Mouse (Mus musculus) thymus, postnatal 10 days (tissue): ENCODE data around the gene Galnt15.
A peak's percentile ranks its signal among the peaks of the same experiment; 100 is the strongest.

Experiments
- DNase-seq, 2 experiments: peaks; one replicate each; pipeline ENCODE4 v3.0.0; 2021; ENCODE audit warnings: low spot score in 2 of 2

Galnt15 gene

DNA sequence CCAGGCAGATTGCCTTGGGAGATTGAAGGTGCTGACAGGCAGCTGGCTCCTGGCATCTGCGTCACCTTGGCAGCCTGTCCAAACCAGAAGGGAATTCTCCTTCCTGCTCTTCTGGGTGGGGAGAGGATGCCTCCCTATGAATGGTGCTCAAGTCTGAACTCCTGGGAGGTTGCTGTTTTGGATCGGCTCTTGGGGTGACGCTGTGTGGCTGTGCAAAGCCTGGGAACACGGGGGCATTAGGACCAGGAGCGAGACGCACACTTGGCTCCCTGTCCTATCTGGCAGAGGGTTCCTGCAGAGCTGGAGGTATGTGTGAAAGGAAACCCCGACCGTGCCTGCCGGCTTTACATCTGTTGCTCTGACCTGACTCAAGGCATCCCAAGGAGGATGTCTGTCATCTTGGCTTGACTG, at the start of gene Galnt15:
TSS of gene Galnt15 (plus strand) at position 309 of the 411 bp plus-strand sequence.
- no peak for DNase-seq

DNA sequence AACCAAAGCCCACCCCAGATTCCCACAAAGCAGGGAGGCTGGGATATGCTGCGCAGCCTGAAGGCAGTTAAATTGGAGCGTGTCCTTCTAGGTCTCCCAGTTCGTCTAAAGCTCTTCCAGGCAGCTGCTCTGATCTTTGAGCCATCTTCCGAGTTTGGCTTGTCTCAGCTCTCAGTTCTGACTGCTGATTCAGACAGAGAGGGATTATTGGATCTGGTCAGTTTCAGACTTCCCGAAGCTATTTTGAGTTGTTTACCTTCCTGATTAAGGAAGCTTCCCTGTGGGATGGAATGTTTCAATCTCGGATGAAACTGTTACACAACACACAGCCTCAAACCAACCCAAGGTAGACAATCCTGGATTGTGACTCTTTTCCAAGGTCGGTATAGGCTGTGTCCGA, 34.8 kb upstream of the Galnt15 start:
- DNase-seq = no peak

DNA sequence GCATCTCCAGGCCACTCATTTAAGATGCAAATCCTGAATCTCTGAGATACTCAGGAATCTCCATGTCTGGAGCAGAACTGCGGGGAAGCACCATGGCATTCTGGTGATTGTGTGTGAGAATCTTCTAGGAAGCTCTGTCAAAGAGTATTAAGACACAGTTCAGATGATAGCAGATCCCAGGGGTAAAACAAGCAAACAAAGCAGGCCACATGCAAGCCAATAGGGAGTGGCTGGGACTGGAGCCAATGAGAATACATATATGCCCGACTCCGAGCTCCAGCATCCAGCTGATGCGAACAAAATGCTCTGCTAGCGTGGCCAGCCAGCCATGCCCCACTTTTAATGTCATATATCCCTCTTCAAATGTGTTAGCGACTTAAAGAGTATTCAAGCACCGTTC, 27.8 kb upstream of the Galnt15 start:
- no peak for DNase-seq

DNA sequence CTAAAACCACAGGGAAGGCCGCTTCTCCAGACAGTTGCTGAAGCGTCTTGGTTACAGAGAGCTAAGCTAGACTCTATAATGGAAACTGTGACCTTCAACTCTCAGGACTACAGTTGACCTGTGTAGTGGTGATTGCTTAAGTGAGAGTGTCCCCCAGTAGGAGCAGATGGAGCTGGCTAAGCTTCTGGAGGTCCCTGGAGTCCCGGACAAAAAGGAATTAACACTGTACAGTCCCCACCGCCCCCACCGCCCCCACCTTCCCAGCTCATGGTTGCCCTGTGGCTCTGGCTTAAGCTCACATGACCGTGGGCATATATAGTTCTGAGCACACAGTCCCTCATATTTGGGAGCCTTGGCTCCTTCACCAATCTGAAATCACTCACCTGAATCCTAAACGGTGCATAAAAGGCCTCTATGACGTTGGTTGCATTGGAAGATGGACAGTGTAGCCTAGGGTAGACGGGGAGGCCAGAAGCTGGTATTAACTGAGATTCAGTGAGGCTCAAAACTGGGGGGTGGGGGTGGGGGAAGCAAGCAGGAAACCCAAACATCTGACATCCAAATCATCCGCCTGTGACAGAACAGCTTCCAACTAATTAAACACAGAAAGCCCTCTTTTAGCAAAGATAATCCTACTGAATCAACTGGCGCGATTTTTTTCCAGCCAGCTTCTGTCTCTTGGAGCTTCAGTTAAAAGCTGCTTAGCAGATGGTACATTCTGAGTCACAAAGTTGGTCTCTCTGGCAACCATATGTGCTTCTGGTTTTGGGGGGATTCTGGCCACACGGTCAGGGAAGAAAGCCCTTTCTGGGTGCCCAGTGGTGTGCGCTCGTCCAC, 26.1 kb upstream of the Galnt15 start:
- DNase-seq = no peak

DNA sequence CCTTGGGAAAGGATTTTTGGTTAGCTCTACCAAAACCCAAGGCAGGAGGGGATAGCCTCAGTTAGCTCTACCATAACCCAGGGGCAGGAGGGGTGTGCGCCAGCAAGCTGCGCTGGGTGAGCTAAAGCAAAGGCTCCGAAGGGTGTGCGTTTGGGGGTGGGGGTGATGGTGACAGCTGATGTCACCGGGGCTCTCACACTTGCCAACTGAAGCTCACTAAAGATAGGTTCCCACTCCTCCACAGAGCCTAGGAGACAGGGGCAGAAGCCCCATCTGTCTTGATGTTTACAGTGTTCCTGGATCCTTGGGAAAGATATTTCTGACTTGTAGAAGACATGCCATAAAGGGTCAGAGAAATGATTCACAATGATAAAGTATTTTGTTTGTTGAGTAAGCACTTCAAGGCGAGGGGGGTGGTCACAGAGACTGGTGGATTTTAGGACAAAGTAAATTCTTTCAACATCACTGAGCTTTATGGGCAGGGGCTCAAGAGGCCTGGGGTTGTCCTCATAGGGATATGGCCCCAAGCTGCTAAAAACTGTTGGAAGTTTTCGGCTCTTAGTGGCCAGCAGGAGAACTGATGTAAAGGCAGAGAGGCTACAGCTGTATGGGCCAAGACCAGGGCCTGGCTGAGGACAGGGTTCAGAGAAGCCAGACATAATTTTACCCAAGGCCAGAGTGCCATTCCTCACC, 24.7 kb upstream of the Galnt15 start:
- no peak for DNase-seq

DNA sequence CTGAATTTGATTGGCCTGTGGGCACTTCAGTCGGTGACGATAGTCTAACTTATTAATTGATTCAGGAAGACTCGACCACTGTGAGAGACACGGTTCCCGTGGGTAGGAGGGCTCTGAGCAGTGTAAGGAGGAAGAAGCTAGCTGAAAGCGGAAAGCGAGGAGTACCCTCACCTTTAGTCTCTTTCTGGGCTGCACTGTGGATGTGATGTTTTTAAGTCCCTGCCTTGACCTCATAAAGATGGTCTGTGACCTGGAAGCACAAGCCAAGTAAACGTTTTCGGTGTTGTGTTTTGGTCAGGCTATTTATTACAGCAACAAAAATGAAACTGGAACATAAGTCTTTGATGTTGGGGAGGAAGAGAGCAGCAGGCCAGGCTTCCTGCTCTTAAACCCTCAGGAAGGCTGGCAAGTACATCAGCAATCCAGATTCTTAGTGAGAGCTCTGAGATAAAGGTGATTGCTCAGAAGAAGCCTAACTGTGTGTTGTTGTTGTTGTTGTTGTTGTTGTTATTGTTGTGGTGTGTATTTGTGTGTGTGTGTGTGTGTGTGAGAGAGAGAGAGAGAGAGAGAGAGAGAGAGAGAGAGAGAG, 23.0 kb upstream of the Galnt15 start:
- DNase-seq = no peak

DNA sequence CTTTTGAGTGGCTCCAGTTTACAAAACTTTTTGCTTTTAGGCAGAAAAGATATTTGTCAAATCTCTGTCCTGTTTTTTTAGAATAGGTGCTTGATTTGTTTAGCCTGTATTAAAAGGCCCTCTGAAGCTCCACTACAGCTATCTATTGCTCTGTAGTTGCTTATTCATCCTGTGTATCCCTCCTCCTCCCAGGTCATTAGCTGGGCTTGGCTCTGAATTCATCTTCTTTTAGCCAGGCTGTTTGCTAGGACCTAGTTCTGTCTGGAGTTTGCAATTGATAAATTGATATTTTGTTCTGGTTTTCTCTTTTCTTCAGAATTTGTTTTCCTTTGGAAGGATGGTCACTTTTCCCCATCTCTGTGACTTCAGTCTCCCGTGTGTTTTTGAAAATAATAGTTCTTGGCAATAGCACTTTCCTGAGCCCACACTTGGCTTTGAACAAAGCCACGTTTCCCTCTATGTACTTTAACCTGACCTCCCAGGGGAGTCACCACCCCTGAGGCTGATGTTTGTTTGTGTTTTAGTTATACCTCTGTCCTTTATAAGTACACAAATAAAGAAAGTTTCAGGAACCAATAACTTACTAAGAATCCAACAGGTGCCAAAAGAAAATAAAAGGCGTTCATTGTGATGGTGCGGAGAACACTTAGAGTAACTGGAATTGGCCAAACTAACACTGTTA, 21.0 kb upstream of the Galnt15 start:
- no peak for DNase-seq

DNA sequence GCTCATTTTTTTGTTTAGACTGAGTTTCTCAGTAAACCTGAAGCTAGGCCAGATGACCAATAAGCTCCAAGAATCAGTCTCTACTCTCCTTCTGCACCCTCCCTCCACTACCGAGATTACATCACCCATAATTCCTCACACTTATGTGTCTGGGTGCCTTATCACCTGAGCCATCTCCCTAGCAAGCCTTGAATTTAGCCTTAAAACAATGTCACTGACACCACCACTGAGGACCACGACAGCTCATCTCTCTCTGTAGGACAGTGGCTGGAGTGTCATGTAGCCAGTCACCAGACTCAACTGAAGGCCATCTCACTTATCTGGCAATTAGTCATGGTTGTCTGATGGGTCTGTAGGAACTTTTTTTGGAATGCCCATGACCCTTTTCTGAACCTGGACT, 19.1 kb upstream of the Galnt15 start:
- no peak for DNase-seq

DNA sequence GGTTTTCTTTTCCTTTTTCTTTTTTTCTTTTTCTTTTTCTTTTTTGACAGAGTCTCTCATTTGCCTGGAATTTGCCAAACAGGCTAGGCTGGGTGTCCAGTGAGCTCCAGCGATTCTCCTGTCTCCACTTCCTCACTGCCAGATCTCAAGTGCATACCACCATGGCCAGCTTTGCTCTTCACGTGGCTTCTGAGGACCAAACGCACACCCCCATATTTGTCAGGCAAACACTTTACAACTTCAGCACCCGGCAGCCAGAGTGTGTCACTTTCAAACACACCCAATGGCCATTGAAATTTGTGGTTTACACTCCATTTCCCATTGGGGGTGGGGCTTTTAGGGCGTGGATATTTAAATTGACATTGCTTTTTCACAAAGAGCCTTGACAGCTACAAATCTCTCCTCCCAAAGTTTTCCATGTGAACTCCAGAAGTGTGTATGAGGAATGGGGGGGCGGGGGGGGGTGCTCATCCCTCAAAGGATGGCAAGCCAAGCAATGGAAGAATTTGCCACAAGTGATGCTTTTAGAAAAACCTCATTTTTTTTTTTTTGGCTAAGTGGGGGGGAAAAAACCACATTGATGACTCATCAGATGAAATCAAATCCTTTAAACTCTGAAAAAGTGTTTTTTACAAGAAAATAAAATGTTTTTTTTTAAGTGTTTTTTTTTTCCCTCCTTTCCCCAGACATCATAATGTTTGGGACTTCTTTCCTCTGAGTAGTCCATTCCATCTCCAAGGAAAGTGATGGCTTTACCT, 17.1 kb upstream of the Galnt15 start:
- DNase-seq = no peak

DNA sequence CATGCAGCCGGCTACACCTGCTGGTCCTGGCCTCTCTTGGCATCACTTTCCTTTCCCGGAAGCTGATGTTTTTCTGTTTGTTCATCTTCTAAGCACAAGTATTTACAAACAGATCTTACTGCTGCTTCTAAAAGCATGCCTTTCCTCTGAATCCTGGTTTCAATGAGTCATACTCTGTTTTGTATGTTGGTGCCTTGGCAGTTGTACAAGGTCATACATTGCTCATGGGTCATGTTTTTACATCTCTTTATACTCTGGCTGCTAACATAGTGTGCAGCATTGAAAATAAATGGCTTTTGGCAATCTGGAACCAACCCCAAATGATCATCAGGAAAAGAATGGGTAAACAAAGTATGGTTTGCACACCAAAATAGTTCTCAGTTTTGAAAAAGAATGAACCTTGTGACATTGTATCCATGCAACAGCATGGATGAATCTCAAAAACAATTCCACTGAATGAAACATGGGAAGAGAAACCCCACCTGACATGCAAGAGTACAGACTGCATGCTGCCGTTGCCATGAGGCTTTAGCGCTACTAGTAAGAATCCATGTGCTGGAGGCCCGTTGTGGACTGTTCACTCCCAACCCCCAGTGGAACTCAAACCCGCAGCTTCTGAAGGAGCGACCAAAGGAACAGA, 13.5 kb upstream of the Galnt15 start:
- DNase-seq = no peak

DNA sequence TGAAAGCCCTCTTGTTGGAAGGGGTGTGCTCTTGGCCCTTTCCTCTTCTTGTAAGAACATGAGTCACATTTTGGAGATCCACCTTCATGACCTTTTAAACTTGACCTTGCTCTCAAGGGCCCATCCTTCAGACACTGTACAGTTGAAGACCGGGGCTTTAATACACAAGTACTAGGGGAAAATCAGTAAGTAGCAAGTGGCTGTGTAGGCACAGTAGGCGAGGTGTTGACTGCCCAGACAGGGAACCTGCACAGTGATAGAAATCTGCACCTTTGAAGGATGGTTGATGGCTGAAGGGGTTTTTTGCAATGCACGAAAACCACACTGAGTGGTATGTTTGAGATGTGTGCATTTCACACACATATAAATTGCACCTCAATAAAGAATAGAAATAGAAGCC, 12.3 kb upstream of the Galnt15 start:
- DNase-seq = no peak

DNA sequence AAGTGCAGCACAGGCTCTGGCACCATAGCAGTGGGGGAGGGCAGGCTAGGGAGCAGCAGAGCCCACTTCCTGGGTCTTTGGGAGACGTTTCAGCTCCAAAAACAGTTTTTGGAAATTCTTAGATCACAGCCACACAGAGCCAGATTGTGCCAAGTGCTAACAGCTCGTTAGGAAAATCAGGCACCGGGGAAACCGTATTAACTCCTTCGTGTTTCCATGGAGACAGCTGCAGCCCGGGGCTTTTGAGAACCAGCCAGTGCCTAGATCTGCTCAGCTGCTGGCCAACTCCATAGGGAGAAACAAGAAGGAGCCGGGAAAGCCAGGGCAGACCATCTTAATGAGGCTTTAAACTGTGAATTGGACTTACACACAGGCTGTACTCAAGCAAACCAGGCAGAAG, 11.9 kb upstream of the Galnt15 start:
- no peak for DNase-seq

DNA sequence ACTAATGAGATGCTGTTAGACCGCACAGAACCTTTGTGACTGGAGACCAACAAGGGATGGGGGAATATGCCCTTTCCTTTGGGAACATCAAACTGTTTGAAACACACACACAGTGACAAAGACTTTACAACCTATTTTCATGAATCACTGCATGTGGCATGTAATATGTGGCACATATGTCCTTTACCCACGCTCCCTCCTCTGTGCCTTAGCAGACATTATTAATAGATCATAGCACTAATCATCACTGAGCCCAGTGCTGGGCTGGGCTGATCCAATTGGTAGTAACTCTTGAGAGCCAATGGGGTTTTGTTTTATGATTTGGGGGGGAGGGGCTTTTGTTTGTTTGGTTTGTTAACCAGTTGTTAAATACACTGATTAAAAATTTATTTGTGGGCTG, 11.3 kb upstream of the Galnt15 start:
- DNase-seq = no peak

DNA sequence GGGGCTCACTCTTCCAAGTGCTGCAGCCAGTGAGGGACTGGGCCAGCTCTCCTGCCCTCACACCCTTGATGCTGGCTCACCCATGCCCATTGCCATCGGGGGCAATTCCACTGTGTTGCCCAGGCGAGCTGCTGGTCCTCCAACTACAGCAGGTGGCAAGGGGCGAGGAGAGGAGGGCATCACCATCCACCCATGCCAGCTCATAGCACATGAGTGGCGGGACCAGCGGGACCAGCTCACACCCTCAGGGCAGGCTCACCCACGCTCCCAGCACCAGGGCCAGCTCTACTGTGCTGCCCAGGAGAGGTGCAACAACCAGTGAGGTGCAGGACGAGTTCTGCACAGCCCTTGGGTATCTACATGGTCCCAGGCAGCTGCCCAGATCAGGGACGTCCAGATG, 9.7 kb upstream of the Galnt15 start:
- no peak for DNase-seq

DNA sequence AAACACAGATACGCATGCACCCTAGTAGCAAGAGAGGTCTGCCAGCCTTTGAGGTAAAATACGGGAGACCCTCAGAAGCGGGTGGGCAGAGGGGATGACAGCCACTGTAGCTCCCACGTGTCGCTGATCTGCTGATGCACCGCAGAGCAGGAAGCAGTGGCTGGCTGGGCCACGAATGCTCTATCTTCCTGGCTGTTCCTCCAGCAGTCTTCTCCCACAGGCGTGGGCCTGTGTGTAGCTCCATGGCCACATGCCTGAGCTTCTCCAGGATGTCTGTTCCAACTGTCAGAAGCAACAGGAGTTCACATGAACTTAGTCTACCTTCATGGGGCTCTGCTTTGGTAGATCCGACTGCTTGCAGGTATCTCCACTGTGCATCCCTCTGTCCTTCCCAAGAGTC, 6.8 kb upstream of the Galnt15 start:
- DNase-seq = no peak

DNA sequence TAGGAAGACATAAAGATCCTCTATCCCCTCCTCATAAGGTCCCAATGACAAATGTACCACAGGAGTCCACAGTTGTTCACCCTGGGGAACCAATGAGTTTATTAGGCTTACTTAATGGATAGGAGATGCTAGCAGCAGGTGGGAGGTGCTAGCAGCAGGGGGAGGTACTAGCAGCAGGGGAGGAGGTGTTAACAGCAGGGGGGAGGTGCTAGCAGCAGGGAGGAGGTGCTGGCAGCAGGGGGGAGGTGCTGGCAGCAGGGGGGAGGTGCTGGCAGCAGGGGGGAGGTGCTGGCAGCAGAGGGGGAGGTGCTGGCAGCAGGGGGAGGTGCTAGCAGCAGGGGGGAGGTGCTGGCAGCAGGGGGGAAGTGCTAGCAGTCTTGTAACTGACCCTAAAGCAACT, 6.3 kb upstream of the Galnt15 start:
- DNase-seq = no peak

DNA sequence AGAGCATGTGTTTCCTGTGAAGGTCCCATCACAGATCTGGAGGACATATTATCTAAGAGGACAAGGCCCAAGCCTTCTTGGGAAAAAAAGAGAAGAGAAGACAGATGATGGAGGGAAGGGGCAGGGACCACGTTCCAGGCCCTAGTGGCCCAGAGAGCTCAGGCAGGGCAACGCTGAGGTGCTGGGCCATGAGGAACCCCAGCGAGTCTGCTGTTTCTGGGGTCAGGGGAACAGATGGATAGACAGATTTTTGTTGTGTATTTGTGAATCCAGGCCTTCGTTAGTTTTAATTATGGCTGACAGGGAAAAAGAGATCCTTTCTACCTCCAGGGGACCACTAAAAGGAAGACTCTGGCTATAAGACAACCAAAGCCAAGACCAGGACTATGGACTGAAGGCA, 4.9 kb upstream of the Galnt15 start:
- no peak for DNase-seq

DNA sequence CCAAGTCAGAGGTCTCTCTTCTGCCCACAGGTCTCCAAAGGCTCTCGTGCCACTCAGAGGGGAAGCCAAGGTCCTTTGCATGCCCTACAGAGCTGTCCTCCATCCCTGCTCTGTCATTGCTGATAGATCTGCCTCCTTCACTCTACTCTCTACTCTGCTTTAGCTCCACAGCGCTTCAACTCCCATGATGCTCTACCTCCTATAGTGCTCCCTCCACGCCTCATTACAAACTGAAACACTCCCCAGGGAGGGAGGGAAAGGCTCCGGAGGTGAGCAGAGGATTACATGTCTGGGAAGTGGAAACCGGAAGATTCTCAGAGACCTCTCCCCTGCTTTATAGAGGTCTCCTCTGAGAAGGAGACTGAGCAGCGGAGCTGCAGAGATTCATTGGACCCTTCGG, 1.6 kb upstream of the Galnt15 start:
- no peak for DNase-seq

DNA sequence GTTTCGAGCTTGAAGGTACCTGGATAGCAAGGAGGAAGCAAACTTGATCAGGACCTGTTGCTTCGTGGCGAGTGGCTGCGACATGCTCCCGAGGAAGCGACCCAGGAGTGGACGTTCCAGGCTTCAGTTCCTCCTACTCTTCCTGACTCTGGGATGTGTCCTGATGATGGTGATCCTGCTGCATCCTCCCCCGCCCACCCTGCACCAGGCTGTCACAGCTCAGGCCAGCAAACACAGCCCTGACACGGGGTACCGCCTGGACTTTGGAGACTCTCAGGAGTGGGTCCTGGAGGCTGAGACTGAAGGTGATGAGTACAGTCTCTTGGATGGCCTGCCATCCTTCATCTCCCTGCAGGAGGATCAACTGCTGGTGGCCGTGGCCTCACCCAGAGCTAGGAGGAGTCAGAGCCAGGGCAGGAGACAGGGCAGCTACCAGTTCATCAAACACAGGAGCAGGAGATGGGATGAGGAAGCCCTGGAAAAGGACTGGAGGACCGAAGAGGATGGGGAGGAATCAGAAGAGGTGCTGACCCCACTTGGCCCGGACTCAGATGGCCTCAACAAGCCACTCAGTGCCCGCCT, 713 bp downstream of the Galnt15 start:
- DNase-seq = no peak

DNA sequence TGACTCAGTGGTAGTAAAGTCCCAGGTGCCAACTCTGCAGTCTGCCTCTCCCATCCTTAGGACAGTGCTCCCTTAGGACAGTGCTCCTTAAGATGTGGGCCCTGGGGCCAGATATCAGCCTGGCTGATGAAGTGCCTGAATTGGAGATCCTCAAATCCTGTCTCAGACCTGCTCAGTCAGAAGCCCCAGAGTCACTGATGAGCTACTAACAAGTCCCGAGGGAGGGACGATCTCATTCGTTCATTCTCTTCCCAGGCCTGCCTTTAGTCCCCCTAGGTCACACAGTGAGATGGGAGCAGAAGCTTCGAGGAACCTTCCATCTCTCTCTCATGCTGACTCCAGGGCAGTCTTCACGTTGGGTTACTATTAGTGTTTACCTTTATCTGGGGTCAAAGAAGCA, 1.3 kb downstream of the Galnt15 start:
- no peak for DNase-seq

DNA sequence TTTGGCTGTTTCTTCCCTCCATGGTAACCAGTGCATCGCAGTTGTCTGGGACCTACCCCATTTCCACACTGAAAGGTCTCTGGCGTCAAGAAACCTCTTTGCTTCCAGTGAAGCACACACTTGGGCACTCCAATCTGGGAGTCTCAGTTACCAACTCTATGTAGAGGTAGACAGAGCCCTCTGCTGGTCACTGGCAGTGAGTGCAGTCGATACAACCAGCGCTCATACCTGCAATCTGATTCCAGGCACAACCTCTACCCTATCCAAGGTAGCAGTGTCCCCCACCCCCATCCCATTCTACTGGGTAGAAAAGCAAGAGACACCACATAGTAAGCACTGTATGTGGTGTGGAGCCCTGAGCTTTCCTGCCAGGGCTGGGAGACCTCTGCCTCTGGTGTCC, 3.7 kb downstream of the Galnt15 start:
- peak; percentile 11 to 56 for DNase-seq
